Mouse (Mus musculus) kidney, adult 18-20 months (tissue): ENCODE results near the gene Rbfox1.

Experiments
- DNase-seq: peaks from one replicate; pipeline ENCODE4 v3.0.0; 2021

Rbfox1 gene

DNA sequence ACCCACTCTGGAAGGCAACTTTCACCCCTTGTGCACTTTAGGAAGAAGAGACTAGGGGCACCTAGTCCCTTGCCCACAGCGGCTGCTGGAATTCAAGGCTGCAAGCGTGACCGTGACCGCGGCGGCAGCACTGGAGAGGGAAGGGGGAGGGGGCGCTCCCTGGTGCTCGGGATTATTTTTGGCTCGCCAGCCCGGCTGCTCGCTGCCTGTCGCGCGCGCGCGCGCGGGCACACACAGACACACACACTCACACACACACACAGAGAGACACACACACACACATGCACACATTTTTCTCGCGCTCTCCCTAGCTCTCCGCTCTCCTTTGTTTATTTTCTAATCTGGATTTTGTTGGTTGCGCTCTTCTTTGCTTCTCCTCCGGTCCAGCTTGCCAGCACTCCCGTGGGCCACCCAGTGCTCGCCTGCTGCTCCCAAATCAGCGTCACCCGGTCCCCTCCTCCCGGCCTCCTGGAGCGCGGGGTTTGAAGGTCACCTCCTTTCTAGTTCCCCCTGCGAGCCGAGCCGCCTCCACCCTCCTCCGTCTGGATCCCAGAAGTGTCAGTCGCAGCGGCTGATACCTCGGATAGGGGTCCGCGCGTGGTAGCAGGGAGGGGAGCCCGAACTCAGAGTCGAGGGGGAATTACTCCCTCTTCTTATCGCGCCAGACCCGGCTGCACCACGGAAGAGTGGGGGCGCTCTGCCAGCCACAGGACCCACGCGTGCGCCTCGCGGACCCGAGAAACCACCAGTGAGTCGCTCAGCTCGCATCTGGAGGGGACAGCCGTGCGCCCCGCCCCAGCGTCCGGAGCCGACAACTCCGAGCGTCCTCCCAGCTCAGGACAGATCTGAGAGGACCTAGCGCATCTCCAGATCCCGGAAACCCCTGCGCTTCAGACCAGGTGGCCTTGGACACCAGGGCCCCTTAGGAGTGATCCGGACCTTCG is at the start of gene Rbfox1:
Gene Rbfox1, plus strand, starts transcription at position 610 of the 944 bp plus-strand sequence.
- DNase-seq, result no peak

GRCm38 (mm10) chr16:5836744-5837143 is 48.4 kb upstream of the Rbfox1 start:
- no peak for DNase-seq

GRCm38 (mm10) chr16:5841167-5841566 is 44.0 kb upstream of the Rbfox1 start:
- no peak for DNase-seq

- no peak for DNase-seq
These were observed 39.5 kb upstream of the Rbfox1 start for GRCm38 (mm10) chr16:5845645-5846044.

GRCm38 (mm10) chr16:5853055-5853454 is 32.1 kb upstream of the Rbfox1 start:
- no peak for DNase-seq

DNA sequence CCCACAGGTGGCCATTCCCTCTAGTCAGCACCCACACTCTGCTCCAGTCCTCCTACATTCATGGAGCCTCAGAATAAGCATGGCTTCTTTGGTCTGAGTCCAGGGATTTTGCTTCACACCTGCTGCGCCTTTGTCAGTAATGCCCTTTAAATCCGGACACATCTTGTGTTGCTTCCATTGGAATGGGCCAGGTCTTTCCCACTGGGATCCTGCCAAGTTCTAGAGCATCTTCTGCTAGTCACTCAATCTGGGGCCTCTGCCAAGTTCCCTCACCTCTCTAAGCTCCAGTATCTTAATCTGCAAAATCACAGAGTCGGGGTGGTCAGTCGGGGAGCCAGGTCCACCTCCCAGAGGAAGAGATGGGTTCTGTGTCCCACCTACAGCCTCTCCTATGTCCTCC is 20.8 kb upstream of the Rbfox1 start:
- no peak for DNase-seq

GRCm38 (mm10) chr16:5866966-5867365 is 18.2 kb upstream of the Rbfox1 start:
- no peak for DNase-seq

DNA sequence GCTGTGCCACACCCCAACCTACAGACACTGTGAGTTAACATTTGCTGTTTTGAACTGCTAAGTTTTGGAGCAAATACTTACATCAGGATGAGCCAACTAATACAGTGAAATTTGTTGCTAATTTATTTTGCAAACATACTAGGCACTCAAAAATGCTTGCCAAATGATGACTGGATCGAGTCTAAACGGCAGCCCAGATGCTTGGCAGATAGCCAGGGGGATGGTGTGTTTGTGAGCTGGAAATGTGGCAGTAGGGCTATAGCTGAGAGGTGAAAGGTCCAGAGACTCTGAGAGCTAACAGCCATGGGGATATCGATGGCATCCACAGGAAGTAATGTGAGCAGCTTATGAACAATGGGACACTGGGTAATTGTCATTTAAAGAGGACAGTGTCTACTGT is 14.8 kb upstream of the Rbfox1 start:
- DNase-seq, result no peak

- DNase-seq, result peak; percentile 72
These were observed 3.3 kb upstream of the Rbfox1 start for GRCm38 (mm10) chr16:5881820-5882219.

DNA sequence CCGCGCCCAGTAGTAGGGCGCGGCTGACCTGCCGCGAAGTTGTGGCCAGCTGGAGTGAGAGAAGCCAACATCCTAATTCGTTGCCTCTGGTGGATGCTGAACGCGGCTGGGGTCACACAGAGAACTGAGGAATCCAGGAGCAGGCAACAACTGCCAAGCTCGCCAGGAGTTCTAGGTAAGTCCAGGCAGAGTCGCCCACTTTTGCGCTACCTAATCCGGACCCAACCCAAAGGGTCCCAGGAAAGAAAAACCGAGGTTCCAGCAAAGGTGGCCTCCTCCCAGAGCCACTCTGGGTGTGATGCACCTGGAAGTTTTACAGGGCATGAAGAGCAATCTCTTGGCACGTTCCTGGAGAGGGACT is 515 bp downstream of the Rbfox1 start:
- no peak for DNase-seq

DNA sequence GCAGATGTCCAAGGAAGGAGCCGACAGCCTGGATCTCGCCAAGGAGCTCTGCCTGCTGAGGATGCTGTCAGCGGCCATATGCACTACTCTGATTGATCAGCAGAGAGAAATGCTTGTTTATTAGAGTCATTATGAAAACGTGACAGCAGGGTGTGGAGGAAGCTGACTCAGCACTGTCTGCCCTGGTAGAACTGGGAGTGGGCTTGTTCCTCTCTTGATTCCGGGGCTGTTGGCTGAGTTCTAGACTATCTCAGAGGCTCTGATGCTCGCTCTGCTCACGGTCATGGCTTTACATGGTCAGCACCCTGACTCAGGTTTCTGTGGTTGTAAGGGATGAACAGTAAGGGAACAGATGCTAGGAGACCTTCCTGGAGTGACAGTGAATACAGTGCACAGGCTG is 10.4 kb downstream of the Rbfox1 start:
- no peak for DNase-seq

DNA sequence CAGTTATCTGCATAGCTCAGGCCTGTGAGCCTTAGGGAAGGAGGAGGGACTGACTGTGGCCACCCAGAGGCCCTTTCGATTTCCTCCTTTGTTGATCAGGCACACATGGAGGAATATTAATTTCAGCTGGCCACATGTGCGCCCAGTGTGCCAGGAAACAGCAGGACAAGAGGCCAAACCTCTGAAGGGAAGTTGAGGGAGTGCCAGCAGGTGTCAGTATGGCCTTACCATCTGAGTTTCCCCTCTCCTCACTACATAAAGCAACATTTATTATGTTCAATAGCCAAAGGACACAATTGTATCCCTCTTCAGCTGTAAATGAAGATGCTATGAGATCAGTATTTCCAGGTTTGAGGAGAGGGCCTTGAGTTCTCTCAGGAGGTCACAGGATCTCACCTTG is 13.2 kb downstream of the Rbfox1 start:
- DNase-seq, result peak; percentile 19

DNA sequence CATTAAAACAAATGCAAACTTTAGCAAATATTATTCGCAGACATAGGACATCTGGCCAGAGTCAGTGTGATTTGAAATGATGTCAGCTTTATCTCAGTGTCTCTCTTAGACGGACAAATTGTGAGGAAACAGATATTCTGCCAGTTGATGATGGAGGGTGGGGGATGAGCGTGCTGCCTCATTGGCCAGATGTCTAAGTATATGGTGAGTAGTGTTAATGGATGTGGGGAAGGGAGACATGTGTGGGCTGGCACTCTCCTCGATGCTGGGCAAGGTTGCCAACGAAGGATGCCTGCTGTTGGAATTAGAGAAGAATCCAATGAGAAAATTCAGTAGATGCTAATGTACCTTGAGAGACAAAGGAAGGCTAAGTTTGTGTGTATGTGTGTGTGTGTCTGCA is 25.6 kb downstream of the Rbfox1 start:
- no peak for DNase-seq

GRCm38 (mm10) chr16:5911880-5912327 is 26.7 kb downstream of the Rbfox1 start:
- DNase-seq, result no peak

DNA sequence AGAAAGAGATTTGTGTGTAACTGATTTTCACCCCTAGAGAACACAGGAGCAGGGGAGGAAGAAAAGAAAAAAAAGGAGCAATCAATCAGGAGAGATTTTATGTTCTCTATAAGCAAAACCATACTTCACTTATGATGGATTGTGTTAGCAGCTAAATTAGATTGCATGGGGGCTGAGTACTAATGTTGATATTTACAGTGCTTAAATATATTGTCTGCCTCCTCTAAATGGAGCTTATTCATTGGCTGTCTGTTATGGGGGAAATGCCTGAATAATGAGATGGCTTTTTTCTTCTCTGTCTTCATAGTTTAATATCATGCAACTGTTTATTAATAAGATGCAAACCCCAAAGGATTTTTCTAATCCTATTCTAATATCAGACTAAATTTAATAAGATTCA is 32.8 kb downstream of the Rbfox1 start:
- no peak for DNase-seq

- no peak for DNase-seq
These were observed 41.8 kb downstream of the Rbfox1 start for GRCm38 (mm10) chr16:5926986-5927385.

DNA sequence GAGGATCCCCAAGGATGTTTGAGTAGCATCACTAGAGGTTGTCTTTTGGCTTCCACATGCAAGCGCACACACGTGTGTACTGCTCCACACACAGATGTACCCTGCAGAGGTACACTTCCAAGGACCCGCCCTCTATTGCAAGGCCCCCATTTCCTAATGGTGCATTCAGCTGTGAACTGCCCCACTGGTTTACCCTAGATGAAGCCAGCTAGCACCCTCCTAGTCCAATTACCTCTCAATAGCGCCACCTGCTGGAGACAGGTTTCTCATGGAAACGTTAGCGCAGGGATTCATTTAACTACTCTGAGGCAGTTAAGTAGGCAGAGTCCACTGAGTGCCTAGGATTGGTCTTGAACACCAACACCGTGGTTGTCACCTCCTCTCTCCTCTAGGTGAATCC is 46.5 kb downstream of the Rbfox1 start:
- DNase-seq, result peak; percentile 70

DNA sequence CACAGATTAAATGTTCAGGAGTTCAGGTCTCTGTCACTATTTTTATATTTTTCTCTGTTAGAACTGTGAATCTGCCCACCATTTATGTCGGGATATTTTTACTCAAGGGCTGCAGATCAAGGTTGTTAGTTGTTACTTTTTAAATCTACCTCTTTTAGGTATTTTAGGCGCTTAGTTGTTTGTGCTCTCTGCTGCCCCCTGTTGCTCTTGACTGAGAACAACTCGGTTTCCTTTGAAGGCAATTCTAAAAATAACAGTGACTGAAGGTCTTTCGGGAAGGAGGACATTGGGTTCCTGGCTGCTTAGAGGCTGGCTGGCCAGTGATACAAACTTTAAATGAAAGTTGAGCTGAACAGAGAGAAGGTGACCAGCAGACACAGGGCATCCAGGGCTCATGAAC is 54.9 kb downstream of the Rbfox1 start:
- DNase-seq, result no peak

DNA sequence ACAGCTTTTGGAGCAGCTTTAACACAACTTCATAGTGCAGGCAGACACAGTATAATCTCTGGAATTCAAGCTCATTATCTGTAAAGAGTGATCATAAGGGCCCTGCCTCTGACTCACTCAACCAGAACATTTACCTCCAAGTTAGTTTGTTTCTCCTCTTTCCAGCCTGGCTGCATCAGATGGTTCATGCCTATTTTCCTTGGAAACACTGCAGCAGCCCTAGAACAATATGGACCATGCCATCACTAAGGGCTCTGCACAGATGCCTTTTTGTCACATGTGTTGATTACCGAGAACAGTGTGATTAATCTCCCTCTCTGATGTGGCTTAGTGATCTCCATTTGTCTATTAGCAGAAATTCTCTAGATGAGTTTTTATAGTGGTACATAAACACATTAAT is 60.5 kb downstream of the Rbfox1 start:
- no peak for DNase-seq

- no peak for DNase-seq
These were observed 68.0 kb downstream of the Rbfox1 start for GRCm38 (mm10) chr16:5953106-5953505.

GRCm38 (mm10) chr16:5957418-5957817 is 72.3 kb downstream of the Rbfox1 start:
- DNase-seq, result no peak

- no peak for DNase-seq
These were observed 76.6 kb downstream of the Rbfox1 start for GRCm38 (mm10) chr16:5961786-5962185.

GRCm38 (mm10) chr16:5974172-5974571 is 89.0 kb downstream of the Rbfox1 start:
- no peak for DNase-seq

DNA sequence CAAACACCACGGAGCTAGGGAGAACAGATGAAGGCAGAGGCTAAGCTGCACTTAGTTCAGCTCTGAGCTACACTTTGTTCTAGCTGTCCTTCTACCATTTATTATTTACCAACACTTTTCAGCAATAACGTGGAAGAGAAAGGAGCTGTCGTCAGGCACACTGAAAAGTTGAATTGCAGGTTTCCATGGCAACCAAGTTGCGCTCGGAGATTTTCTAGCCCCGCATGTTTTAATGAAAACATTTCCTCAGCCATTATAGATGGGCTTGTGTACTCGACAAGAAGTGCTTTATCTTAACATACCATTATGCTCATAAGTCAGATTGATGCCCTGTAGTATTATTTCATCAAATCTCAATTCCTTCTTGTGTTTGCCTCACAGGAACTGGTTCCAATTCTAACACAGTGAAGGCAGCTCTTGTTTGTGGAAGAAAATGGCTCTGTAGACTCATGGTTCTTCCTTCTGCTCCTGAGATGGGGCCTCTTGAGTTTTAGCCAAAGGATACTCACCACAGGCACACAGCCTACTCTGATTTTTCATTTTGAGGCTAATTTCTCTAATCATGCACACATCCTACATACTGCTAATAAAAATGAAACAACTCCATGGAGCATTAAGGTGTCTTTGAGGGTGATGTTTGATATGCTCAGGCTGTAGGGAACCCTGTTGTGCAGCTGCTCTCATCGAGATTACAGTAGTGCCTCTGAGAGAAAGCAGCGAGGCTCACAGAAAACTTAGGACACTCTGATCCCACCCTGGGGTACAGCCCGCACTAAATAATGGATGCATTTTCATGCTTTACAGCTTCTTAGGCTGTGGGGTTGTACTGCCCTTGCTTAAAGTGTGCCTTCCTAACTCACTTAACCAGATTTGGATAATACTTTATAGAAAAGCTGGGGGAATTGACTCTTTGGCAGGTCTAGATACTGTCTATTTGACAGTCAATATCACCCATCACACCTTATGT is 107.2 kb downstream of the Rbfox1 start:
- DNase-seq, result no peak
